Mouse (Mus musculus) gastrocnemius, adult 2 months (tissue): ENCODE results near the gene Gm8677. TPM values are rescaled to one million over a fixed set of nuclear protein-coding genes. Genes with fewer than 3 reads are reported as not detected.
"Not testable (repeated sequence)": the region's sequence is repeated elsewhere in the genome, so short reads cannot be mapped to it uniquely, and the experiment has no call there.

Source experiments
- DNase-seq: peaks from one replicate; pipeline ENCODE4 v3.0.0; 2022
- H3K27ac ChIP-seq: fragments of 200-600 bp; 2 replicates; pipeline ENCODE4 v1.8.1; 2022; ENCODE audit warnings: mild to moderate bottlenecking
- H3K4me3 ChIP-seq: fragments of 200-600 bp; 2 replicates; pipeline ENCODE4 v1.8.1; 2022; ENCODE audit warnings: mild to moderate bottlenecking, moderate library complexity
- intact Hi-C: fragments of 180-260 bp; cut with DNase I; formaldehyde crosslinking; loops from one replicate; pipeline ENCODE4 v1.15.1; 2025
- long read RNA-seq, 2 experiments: library from polyadenylated mRNA; stranded (forward); transcript quantifications; one replicate each; pipeline ENCODE4 v2.0.0; 2021
- total RNA-seq, 2 experiments: library from RNA; stranded (reverse); gene quantifications; 2 replicates each; pipeline ENCODE4 v1.2.3; 2021

Gene Gm8677
- not detected for total RNA-seq
- long read RNA-seq, experiment 1: 0 reads
- long read RNA-seq, experiment 2: 0 reads

DNA sequence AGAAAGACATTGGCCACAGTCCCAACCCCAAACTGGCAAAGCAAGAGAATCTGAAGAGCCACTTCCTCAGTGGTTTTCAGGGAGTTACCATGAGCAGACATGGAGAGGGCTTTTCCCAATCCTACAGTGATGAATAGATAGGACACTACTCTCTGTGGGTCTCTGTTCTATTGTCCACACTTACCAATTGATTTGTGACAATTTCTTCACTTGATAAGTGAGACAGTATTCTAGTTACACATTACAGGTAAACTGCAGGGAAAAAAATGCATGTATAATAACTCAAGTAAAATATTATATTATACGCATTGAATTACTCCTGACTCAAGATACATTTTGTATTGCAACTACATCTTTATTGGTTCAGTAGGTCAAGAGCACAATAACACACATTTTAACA, at the start of gene Gm8677:
Gene Gm8677 (minus strand): TSS at position 101 of the 400 bp plus-strand sequence.
- H3K27ac ChIP-seq, intact Hi-C loops, H3K4me3 ChIP-seq, DNase-seq: not testable (repeated sequence)

DNA sequence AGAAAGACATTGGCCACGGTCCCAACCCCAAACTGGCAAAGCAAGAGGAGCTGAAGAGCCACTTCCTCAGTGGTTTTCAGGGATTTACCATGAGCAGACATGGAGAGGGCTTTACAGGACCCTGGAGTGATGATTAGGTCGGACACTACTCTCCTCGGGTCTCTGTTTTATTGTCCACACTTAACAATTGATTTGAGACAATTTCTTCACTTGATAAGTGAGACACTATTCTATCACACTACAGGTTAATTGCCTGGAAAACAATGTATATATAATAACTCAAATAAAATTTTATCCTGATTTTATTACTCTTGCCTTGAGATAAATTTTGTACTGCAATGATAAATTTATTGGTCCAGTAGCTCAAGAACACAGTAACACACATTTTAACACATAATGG, 30.6 kb upstream of the Gm8677 start, which contains the start of gene Gm4201:
Gene Gm4201 (minus strand): TSS at position 101 of the 400 bp plus-strand sequence.
- H3K4me3 ChIP-seq, DNase-seq, H3K27ac ChIP-seq, intact Hi-C loops: not testable (repeated sequence)

- H3K4me3 ChIP-seq, intact Hi-C loops, H3K27ac ChIP-seq, DNase-seq: not testable (repeated sequence)
These were observed 12.0 kb downstream of the Gm8677 start, which contains the start of gene Vmn1r152 for GRCm38 (mm10) chr7:22522667-22523066. Gene Vmn1r152, plus strand, starts transcription at chr7:22522967.

- H3K4me3 ChIP-seq, DNase-seq, H3K27ac ChIP-seq, intact Hi-C loops: not testable (repeated sequence)
These were observed 35.1 kb downstream of the Gm8677 start, which contains the start of gene Vmn1r151 for GRCm38 (mm10) chr7:22499578-22499977. Gene Vmn1r151, minus strand, starts transcription at chr7:22499678.

Other genes with a start within 250 kb of the Gm8677 start
- not detected for gene Gm4187, start 205.2 kb downstream of the Gm8677 start, total RNA-seq
- not detected for gene Gm8660, start 163.8 kb downstream of the Gm8677 start, total RNA-seq
- gene Vmn1r148, start 121.3 kb downstream of the Gm8677 start, total RNA-seq: not detected
- not detected for gene Vmn1r149, start 96.7 kb downstream of the Gm8677 start, total RNA-seq
- not detected for gene Gm10665, start 70.8 kb downstream of the Gm8677 start, total RNA-seq
- not detected for gene Vmn1r151, start 35.2 kb downstream of the Gm8677 start, total RNA-seq
- not detected for gene Vmn1r152, start 11.9 kb downstream of the Gm8677 start, total RNA-seq
- not detected for gene Gm4201, start 30.5 kb upstream of the Gm8677 start, total RNA-seq
- not detected for gene Gm4565, start 53.2 kb upstream of the Gm8677 start, total RNA-seq
- gene Vmn1r155, start 123.1 kb upstream of the Gm8677 start, total RNA-seq: not detected
- not detected for gene Gm8693, start 157.4 kb upstream of the Gm8677 start, total RNA-seq
- gene Gm4567, start 184.8 kb upstream of the Gm8677 start, total RNA-seq: not detected
- gene Vmn1r157, start 226.8 kb upstream of the Gm8677 start, total RNA-seq: not detected